Mouse (Mus musculus): ENCODE results near the gene Ggps1.

GRCm38 (mm10) chr13:14025554-14025953 is 37.7 kb downstream of the Ggps1 start:
- TF ChIP-seq HCFC1 (IDR thresholded peaks at IDR 0.05; ENCODE audit: borderline replicate concordance, insufficient read depth, low read length) (no peak), MAFK (IDR thresholded peaks at IDR 0.05; ENCODE audit: insufficient read depth, low read depth, low read length) (no peak), ZC3H11A (IDR thresholded peaks at IDR 0.05; ENCODE audit: borderline replicate concordance, low read depth, low read length) (no peak), CHD2 (IDR thresholded peaks at IDR 0.05; ENCODE audit: low read depth, low read length) (no peak)

Measured in ES-E14 (cell line).